Mouse (Mus musculus): ENCODE results near the gene Hoga1.

The Hoga1 gene

GRCm38 (mm10) chr19:42021681-42022541, 23.5 kb upstream of the Hoga1 start:
- DNase-seq (ENCODE audit: low spot score): no peak

GRCm38 (mm10) chr19:42022542-42022848, 22.9 kb upstream of the Hoga1 start:
- no peak for DNase-seq (ENCODE audit: low spot score)

DNA sequence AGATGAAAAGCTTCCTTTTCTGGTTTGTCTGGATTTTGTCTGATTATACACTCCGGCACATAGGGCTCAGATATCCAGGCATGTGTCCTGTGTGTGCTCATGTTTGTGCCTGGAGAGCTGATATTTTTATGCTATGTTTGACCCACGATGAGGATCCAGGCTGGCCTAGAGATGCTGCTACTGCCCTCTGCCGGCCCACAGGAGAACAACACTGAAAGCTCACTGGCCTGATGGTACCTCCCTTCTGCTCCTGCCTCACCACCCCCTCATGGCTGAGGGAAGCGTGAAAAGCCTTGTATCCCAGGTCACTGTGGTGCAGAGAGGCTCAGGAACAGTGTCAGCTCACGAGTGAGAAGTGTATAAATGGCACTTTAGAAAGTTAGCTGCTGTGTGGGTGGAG, 19.3 kb upstream of the Hoga1 start:
- peak; percentile 91 for DNase-seq (ENCODE audit: low spot score)

- DNase-seq (ENCODE audit: low spot score): no peak
Observed at GRCm38 (mm10) chr19:42031112-42031511, 14.3 kb upstream of the Hoga1 start.

- DNase-seq (ENCODE audit: low spot score): no peak
Observed at GRCm38 (mm10) chr19:42033611-42034010, 11.8 kb upstream of the Hoga1 start.

- DNase-seq (ENCODE audit: low spot score): no peak
Observed at GRCm38 (mm10) chr19:42034146-42034775, 11.1 kb upstream of the Hoga1 start.

DNA sequence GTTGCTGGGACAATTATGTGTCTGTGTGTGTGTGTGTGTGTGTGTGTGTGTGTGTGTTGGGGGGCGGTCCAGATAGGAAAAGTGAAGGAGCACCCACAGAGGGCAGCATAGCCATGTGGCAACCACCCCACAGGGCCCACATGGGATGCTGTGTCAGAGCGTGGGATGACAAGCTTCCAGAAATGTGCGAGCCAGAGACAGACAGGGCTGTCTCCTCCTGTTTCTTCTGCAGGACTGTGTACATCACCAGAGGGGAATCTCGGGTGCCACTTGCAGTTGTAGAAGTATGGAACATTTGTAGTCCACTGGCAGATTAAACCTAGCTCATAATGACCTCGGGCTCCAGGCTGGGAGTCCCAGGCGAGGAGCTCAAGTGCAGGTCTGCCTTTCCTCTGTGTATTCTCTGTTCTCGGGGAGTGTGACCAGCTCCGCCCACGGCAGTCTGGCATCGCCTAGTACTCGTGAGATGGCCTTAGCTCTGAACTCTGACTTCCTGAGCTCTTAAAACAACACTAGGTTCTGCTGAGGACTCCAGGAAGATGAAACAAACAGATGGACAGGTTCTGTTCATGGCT, 10.4 kb upstream of the Hoga1 start:
- DNase-seq (ENCODE audit: low spot score): no peak

DNA sequence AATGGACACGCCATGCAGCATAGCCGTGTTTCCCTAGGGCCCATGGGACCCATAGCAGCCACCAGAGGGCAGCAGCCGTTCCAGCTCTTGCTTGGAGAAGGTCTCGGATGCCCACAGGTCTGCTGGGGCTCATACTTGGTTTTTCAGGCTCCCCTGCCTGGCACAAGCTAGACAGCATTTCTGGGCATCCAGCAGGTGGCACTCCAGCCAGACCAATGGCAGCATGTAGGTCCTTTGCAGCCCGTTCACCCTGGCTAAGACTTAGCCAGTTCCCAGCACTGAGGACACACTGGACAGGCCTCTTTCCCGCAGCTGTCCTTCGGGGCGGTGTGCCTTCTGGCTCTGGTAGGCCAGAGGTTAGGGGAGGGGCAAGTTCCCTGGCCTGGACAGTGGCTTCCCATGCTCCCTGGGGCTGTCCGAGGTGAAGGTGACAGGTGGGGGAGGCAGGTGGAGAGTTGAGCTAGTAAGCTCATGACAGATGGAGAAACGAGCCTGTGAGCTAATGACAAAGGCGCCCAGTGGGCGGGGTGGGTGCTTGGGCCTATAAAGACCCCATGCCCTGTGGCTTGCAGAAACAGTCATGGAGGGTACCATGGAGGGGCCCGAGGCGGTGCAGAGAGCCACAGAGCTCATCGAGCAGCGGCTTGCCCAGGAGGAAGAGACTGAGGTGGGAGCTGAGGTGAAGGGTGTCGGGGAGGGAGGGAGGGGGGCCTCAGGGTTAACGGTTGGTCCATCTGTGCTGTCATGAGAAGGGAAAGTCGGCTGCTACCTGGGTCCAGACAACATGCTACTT, 9.8 kb upstream of the Hoga1 start, which contains the start of gene Ankrd2:
Gene Ankrd2, plus strand, starts transcription at position 545 of the 793 bp plus-strand sequence.
- peak; percentile 90 for DNase-seq (ENCODE audit: low spot score)

DNA sequence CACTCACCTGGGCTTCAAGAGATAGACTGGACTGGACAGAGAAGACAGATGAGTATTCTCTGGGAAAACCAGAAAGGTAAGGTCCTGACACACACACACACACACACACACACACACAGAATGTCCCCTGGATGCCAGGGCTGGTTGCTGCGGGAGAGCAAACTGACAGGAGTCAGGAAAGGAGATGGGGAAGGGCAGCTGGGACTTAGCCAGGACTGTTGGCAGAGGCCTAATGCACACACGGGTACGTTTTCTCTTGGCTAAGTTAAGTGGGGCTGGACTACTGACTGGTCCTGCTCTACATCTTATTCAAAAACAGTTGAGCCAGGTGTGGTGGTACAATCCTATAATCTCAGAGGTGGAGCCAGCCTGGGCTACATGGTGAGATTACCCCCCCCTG, 9.1 kb upstream of the Hoga1 start:
- no peak for DNase-seq (ENCODE audit: low spot score)

- no peak for DNase-seq (ENCODE audit: low spot score)
Observed at GRCm38 (mm10) chr19:42037167-42037702, 8.2 kb upstream of the Hoga1 start.

GRCm38 (mm10) chr19:42038310-42038709, 7.1 kb upstream of the Hoga1 start:
- DNase-seq (ENCODE audit: low spot score): no peak

DNA sequence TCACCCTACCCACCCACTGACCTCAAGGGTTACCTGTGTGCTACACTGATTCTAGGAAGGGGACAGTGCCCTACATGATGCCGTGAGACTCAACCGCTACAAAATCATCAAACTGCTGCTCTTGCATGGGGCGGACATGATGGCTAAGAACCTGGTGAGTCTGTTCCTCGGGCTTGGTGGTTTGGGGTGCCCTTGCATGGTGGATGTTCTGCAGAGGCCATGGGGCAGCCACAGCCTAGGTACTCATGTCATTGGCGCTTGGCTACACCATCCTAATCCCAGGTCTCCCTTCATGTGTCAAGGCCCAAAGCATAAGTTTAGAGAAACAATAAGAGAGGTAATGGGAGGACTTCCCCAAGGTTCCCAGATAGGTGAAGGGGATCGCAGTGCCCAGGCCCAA, 1.4 kb upstream of the Hoga1 start:
- DNase-seq (ENCODE audit: low spot score): no peak

DNA sequence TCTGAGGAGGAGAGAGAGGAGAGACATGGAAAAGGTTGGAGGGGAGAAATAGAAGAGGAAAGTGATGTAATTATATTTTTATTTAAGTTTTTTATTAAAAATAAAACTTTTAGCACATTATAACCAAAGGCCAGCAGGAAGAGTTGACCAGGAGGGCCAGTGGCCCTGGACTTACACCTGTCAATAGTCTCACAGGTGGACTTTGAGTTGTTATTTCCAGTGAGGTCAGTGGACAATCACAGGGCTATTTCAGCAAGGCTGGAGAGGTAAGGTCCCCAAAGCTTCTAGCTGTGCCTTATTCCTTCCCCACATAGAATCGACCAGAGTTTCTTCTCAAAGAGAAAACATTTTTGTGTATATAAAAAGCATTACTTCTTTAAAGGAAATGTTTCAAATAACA, 4.8 kb downstream of the Hoga1 start:
- no peak for DNase-seq (ENCODE audit: low spot score)

DNA sequence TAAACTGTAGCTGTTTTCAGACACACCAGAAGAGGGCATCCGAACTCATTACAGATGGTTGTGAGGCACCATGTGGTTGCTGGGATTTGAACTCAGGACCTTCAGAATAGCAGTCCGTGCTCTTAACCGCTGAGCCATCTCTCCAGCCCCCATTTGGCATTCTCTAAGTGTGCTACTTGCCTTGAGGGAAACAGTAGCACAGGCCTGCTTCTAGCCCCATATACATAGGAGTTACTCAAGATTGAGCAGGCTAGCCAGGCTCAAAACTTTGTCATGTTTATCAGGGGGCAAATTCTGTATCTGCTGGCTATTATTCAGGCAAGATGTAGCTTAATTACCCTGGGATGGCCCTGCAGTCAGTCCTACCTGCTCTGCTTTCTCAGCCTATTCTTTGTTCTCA, 5.9 kb downstream of the Hoga1 start:
- no peak for DNase-seq (ENCODE audit: low spot score)

DNA sequence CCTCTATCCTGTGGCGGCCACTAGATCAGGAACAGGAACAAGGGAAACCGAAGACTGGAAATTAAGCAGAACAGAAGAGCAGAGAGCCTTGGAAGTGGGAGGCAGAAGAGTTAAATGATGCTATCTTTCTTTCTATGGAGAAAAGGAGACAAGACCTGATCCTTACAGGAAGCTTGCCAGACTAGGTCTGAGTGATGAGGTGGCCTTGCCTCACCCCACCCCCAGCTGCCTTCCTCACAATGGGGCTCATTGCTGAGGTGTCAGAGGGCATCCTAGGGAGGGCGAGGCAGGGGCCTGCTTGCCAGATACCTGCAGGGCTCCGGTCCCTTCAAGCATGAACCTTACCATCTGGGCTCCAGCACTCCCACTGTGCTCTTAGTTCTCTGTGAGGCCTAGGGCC, 6.5 kb downstream of the Hoga1 start, which contains the start of gene 4933411K16Rik:
Gene 4933411K16Rik, plus strand, starts transcription at position 301 of the 400 bp plus-strand sequence.
- no peak for DNase-seq (ENCODE audit: low spot score)

GRCm38 (mm10) chr19:42054255-42054654, 8.8 kb downstream of the Hoga1 start:
- DNase-seq (ENCODE audit: low spot score): no peak

DNA sequence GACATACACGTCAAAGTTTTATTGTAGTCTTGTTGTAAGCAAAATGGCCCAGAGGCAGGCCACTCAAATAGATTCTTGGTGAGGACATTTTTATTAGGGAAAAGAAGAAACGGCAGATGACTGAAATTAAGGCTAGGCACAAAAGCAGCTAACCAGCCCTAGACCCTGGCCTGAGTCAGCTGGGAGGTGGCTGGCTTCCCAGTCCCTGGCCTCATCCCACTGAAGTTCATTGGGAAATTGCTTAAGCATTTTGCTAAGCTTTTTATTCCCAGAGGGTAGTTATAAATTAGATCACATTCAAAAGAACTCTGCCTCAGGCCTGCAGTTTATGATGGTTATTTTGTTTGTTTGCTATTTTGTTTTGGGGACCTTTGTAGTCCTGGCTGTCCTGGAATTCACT, 10.5 kb downstream of the Hoga1 start:
- DNase-seq (ENCODE audit: low spot score): no peak

DNA sequence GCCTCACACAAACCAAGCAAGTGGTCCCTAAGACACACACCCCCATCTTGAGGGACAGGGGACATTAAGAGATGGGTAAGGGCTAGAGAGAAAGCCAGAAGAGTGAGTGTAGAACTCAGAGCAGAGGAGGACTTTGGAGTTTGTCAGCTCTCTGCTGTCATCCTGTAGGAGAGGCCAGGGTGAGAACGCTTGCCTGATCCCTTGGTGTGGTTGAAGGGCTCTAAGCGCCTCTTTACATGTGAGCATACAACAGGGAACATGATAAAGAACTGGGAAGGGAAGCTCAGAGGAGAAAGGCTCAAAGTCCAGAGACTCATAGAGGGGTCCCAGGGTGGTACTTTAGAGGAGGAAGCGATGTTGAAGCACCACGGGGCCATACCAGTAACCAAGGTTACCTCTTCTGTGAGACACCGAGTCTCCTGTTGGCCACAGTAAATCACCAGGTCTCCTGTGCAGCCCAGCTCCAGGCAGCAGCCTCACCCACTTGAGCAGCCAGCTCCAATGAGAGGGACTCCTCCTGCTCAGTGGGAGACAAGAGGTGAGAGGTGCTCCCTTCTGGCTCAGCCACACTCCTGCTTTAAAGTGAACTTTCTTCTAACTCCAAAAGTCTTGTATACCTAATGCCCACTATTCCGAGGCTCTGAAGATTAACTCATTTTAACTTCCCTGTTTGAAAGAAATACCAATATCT, 11.5 kb downstream of the Hoga1 start:
- DNase-seq (ENCODE audit: low spot score): no peak

GRCm38 (mm10) chr19:42058426-42058825, 13.0 kb downstream of the Hoga1 start:
- DNase-seq (ENCODE audit: low spot score): no peak

DNA sequence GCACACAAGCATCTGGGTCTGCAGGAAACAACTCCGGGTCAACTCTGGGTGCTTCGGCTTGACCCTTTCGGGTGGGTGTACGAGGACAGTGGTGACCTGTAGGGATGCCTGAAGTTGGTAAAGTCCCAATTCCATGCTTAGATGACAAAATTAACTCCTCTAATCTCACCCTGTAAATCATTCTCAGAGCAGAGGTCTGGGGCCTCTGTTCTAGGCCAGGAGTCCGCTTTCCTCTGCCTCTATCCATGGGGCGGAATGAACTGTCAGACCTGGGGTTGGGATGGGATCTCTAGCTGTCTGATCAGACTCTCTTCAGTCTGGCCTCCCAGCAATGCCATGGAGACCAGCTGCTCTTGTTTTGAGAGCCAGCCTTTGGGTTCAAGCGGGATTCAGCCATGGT, 16.0 kb downstream of the Hoga1 start:
- DNase-seq (ENCODE audit: low spot score): no peak

DNA sequence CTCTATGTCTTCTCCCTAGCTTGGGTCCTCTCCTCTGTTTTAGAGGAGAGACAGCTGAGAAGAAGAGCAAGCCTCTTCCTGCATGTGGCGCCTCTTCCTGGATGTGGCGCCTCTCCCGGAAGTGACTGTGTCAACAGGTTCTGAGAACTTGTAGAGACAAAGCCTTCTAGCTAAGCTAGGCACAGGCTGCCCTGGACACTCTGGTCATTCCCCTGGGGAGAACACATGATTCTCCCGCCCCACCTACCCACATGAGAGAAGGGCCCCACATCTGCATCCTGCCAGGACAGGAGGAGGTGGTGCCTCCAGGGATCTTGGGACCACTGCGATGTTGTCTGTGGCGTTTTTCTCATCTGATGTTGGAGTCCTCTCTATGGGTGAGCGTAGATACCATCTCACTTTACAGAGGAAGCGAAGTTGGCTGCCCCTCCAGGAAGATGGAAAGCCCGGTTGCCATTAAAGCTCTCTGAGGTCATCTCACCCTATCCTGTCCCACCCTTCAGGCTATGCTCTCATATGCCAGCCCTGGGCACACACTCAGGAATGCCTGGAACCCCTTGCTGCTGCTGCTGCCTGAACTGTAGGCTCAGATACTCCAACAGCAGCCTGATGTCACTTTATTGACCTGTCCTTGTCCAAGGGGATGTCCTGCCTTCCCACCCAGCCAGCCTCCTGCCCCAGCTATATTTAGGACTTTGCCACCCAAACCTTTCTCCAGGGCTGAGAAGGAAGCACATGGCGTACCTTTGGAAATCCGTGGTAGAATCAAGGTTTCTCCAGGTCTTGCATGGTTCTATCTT, 23.2 kb downstream of the Hoga1 start:
- DNase-seq (ENCODE audit: low spot score): no peak

All from retina, embryonic 14.5 days (tissue).